Mouse (Mus musculus) urinary bladder, adult 2 months (tissue): Measurements from ENCODE around the gene Mafg. TPM values are rescaled to one million over a fixed set of nuclear protein-coding genes. Genes with fewer than 3 reads are reported as not detected.

Experiments used
- polyA plus RNA-seq: library from polyadenylated mRNA; depleted of rRNA; stranded (reverse); fragments of >200 nt; gene quantifications from 2 replicates; pipeline ENCODE4 v1.2.3, GENCODE M21; 2012; rRNA removed

The Mafg gene
- polyA plus RNA-seq, 1 experiment: 62.5 TPM

Other genes starting within 250 kb of the Mafg start
- gene Nploc4, start 195.9 kb downstream of the Mafg start, polyA plus RNA-seq: 40.6 and 41.1 TPM in 2 replicates
- gene Tspan10, start 191.0 kb downstream of the Mafg start, polyA plus RNA-seq: not detected in 2 replicates
- 0.34 and 0.63 TPM in 2 replicates for gene Pde6g, start 180.1 kb downstream of the Mafg start, polyA plus RNA-seq
- 19.8 and 26.8 TPM in 2 replicates for gene Oxld1, start 175.5 kb downstream of the Mafg start, polyA plus RNA-seq
- gene Ccdc137, start 175.5 kb downstream of the Mafg start, polyA plus RNA-seq: 21.5 and 31.0 TPM in 2 replicates
- 23.9 and 24.0 TPM in 2 replicates for gene Arl16, start 166.0 kb downstream of the Mafg start, polyA plus RNA-seq
- gene Mrpl12, start 149.0 kb downstream of the Mafg start, polyA plus RNA-seq: 62.4 and 72.4 TPM in 2 replicates
- gene Slc25a10, start 141.8 kb downstream of the Mafg start, polyA plus RNA-seq: 98.9 and 115 TPM in 2 replicates
- gene Gcgr, start 102.9 kb downstream of the Mafg start, polyA plus RNA-seq: 1.8 and 2.4 TPM in 2 replicates
- gene Mcrip1, start 83.9 kb downstream of the Mafg start, polyA plus RNA-seq: 112 and 117 TPM in 2 replicates
- not detected in 2 replicates for gene Ppp1r27, start 82.5 kb downstream of the Mafg start, polyA plus RNA-seq
- 272 and 354 TPM in 2 replicates for gene P4hb, start 60.3 kb downstream of the Mafg start, polyA plus RNA-seq
- 399 and 409 TPM in 2 replicates for gene Arhgdia, start 52.0 kb downstream of the Mafg start, polyA plus RNA-seq
- gene Alyref, start 35.2 kb downstream of the Mafg start, polyA plus RNA-seq: 56.2 and 57.6 TPM in 2 replicates
- gene Anapc11, start 35.2 kb downstream of the Mafg start, polyA plus RNA-seq: 112 and 116 TPM in 2 replicates
- gene Npb, start 25.1 kb downstream of the Mafg start, polyA plus RNA-seq: 0.40 and 0.62 TPM in 2 replicates
- gene Pcyt2, start 15.7 kb downstream of the Mafg start, polyA plus RNA-seq: 87.2 and 120 TPM in 2 replicates
- gene Sirt7, start 8.4 kb downstream of the Mafg start, polyA plus RNA-seq: 78.6 and 107 TPM in 2 replicates
- 15.5 and 18.5 TPM in 2 replicates for gene Pycr1, start 10.2 kb upstream of the Mafg start, polyA plus RNA-seq
- 0.07 and 0.21 TPM in 2 replicates for gene Myadml2, start 14.6 kb upstream of the Mafg start, polyA plus RNA-seq
- 13.0 and 16.6 TPM in 2 replicates for gene Notum, start 27.6 kb upstream of the Mafg start, polyA plus RNA-seq
- gene Aspscr1, start 39.4 kb upstream of the Mafg start, polyA plus RNA-seq: 50.8 and 52.2 TPM in 2 replicates
- 62.3 and 76.0 TPM in 2 replicates for gene Cenpx, start 80.1 kb upstream of the Mafg start, polyA plus RNA-seq
- 54.6 and 66.6 TPM in 2 replicates for gene Lrrc45, start 80.3 kb upstream of the Mafg start, polyA plus RNA-seq
- 14.6 and 17.4 TPM in 2 replicates for gene Rac3, start 87.9 kb upstream of the Mafg start, polyA plus RNA-seq
- gene Dcxr, start 93.7 kb upstream of the Mafg start, polyA plus RNA-seq: 58.1 and 60.6 TPM in 2 replicates
- gene Cbr2, start 98.5 kb upstream of the Mafg start, polyA plus RNA-seq: 349 and 361 TPM in 2 replicates
- 1.7 and 2.1 TPM in 2 replicates for gene Hmga1b, start 129.2 kb upstream of the Mafg start, polyA plus RNA-seq
- 25.7 and 27.4 TPM in 2 replicates for gene Rfng, start 150.6 kb upstream of the Mafg start, polyA plus RNA-seq
- 119 and 149 TPM in 2 replicates for gene Gps1, start 150.7 kb upstream of the Mafg start, polyA plus RNA-seq
- 36.1 and 39.1 TPM in 2 replicates for gene Dus1l, start 162.8 kb upstream of the Mafg start, polyA plus RNA-seq
- 187 and 188 TPM in 2 replicates for gene Fasn, start 190.9 kb upstream of the Mafg start, polyA plus RNA-seq